Mouse (Mus musculus) heart, adult 2 months (tissue): ENCODE measurements around the gene Cybrd1.

Experiments
- CTCF ChIP-seq: fragments of 200-600 bp; IDR thresholded peaks from 2 replicates; pipeline ENCODE4 v1.8.1; 2022; ENCODE audit warnings: antibody characterized with exemption, mild to moderate bottlenecking, moderate library complexity
- EP300 ChIP-seq: fragments of 200-500 bp; IDR thresholded peaks from 2 replicates; pipeline ENCODE4 v1.6.1; 2011; ENCODE audit warnings: low read depth, low read length, control low read depth; ENCODE audit not compliant: insufficient read depth
- POLR2A ChIP-seq: fragments of 200-500 bp; IDR thresholded peaks from 2 replicates; pipeline ENCODE4 v1.6.1; 2011; ENCODE audit warnings: mild to moderate bottlenecking, low read depth, low read length, control low read depth; ENCODE audit not compliant: insufficient read depth

- TF ChIP-seq POLR2A, result no peak
- no peak for TF ChIP-seq CTCF
- no peak for TF ChIP-seq EP300
Observed at GRCm38 (mm10) chr2:71146266-71146665, 28.5 kb downstream of the Cybrd1 start.
